Mouse (Mus musculus): ENCODE measurements around the gene Gm47985. TPM values are rescaled to one million over a fixed set of nuclear protein-coding genes. Genes with fewer than 3 reads are reported as not detected.
"Not testable (repeated sequence)": the region's sequence is repeated elsewhere in the genome, so short reads cannot be mapped to it uniquely, and the experiment has no call there.

Gm47985 gene
- polyA plus RNA-seq, 1 experiment from 2014 or later = 0.91 TPM

GRCm38 (mm10) chr1:151208944-151209343, 26.6 kb downstream of the Gm47985 start:
- ATAC-seq (ENCODE audit: low FRiP score); H3K27ac ChIP-seq (ENCODE audit: low read depth, low read length); H3K27me3 ChIP-seq (ENCODE audit: control insufficient read depth, insufficient read depth, low read length); H3K4me1 ChIP-seq (replicated peaks; ENCODE audit: control insufficient read depth, insufficient read depth, low read length); H3K9me3 ChIP-seq (ENCODE audit: control insufficient read depth, low read length); H3K4me3 ChIP-seq (ENCODE audit: low read depth, low read length); H3K36me3 ChIP-seq (ENCODE audit: control insufficient read depth, insufficient read depth, low read length); H3K9ac ChIP-seq (ENCODE audit: low read depth, low read length); H3K4me2 ChIP-seq (replicated peaks; ENCODE audit: low read depth, low read length); DNase-seq (ENCODE audit: low spot score): not testable (repeated sequence)

GRCm38 (mm10) chr1:151209824-151210355, 27.6 kb downstream of the Gm47985 start, which contains the start of gene Gm47996:
TSS of gene Gm47996 (plus strand) at chr1:151210131.
- not testable (repeated sequence) for DNase-seq (ENCODE audit: low spot score); H3K36me3 ChIP-seq (ENCODE audit: control insufficient read depth, insufficient read depth, low read length); H3K4me1 ChIP-seq (replicated peaks; ENCODE audit: control insufficient read depth, insufficient read depth, low read length); H3K27ac ChIP-seq (ENCODE audit: low read depth, low read length); H3K9ac ChIP-seq (ENCODE audit: low read depth, low read length); ATAC-seq (ENCODE audit: low FRiP score); H3K4me2 ChIP-seq (replicated peaks; ENCODE audit: low read depth, low read length); H3K9me3 ChIP-seq (ENCODE audit: control insufficient read depth, low read length); H3K4me3 ChIP-seq (ENCODE audit: low read depth, low read length); H3K27me3 ChIP-seq (ENCODE audit: control insufficient read depth, insufficient read depth, low read length)
- WGBS = 93% methylated on average over 4 of the region's 8 CpGs

- not testable (repeated sequence) for H3K9me3 ChIP-seq (ENCODE audit: control insufficient read depth, low read length); H3K4me2 ChIP-seq (replicated peaks; ENCODE audit: low read depth, low read length); H3K4me1 ChIP-seq (replicated peaks; ENCODE audit: control insufficient read depth, insufficient read depth, low read length); H3K27me3 ChIP-seq (ENCODE audit: control insufficient read depth, insufficient read depth, low read length); H3K9ac ChIP-seq (ENCODE audit: low read depth, low read length); H3K4me3 ChIP-seq (ENCODE audit: low read depth, low read length); ATAC-seq (ENCODE audit: low FRiP score); DNase-seq (ENCODE audit: low spot score); H3K27ac ChIP-seq (ENCODE audit: low read depth, low read length); H3K36me3 ChIP-seq (ENCODE audit: control insufficient read depth, insufficient read depth, low read length)
- 91% methylated on average over 5 of the region's 5 CpGs for WGBS
These were observed 29.3 kb downstream of the Gm47985 start for GRCm38 (mm10) chr1:151211666-151212065.

GRCm38 (mm10) chr1:151214862-151215261, 32.5 kb downstream of the Gm47985 start:
- Histone ChIP-seq H3K9me3 (ENCODE audit: control insufficient read depth, low read length) (no peaks in the 10 kb centered on the region), H3K4me3 (ENCODE audit: low read depth, low read length) (no peak overlapping the region), H3K4me1 (replicated peaks; ENCODE audit: control insufficient read depth, insufficient read depth, low read length) (no peaks in the 10 kb centered on the region), H3K9ac (ENCODE audit: low read depth, low read length) (no peak overlapping the region), H3K27ac (ENCODE audit: low read depth, low read length) (no peak overlapping the region), H3K4me2 (replicated peaks; ENCODE audit: low read depth, low read length) (no peak overlapping the region), H3K36me3 (ENCODE audit: control insufficient read depth, insufficient read depth, low read length) (no peaks in the 10 kb centered on the region), H3K27me3 (ENCODE audit: control insufficient read depth, insufficient read depth, low read length) (no peaks in the 10 kb centered on the region)
- ATAC-seq (ENCODE audit: low FRiP score) = no peak
- DNase-seq (ENCODE audit: low spot score) = no peak
- WGBS = 76% methylated on average over 2 of the region's 2 CpGs

- H3K27me3 ChIP-seq (ENCODE audit: control insufficient read depth, insufficient read depth, low read length) = no peaks in the 10 kb centered on the region
- no peak overlapping the region for H3K9ac ChIP-seq (ENCODE audit: low read depth, low read length)
- 63% methylated on average over 1 of the region's 1 CpGs for WGBS
- H3K27ac ChIP-seq (ENCODE audit: low read depth, low read length) = no peak overlapping the region
- no peak overlapping the region for H3K4me2 ChIP-seq (replicated peaks; ENCODE audit: low read depth, low read length)
- ATAC-seq (ENCODE audit: low FRiP score) = no peak
- DNase-seq (ENCODE audit: low spot score) = no peak
- no peaks in the 10 kb centered on the region for H3K9me3 ChIP-seq (ENCODE audit: control insufficient read depth, low read length)
- no peaks in the 10 kb centered on the region for H3K4me1 ChIP-seq (replicated peaks; ENCODE audit: control insufficient read depth, insufficient read depth, low read length)
- no peaks in the 10 kb centered on the region for H3K36me3 ChIP-seq (ENCODE audit: control insufficient read depth, insufficient read depth, low read length)
- H3K4me3 ChIP-seq (ENCODE audit: low read depth, low read length) = no peak overlapping the region
These were observed 33.6 kb downstream of the Gm47985 start for GRCm38 (mm10) chr1:151215985-151216384.

GRCm38 (mm10) chr1:151216417-151216816, 34.1 kb downstream of the Gm47985 start:
- 74% methylated on average over 3 of the region's 3 CpGs for WGBS

GRCm38 (mm10) chr1:151219045-151219444, 36.7 kb downstream of the Gm47985 start:
- Histone ChIP-seq H3K9ac (ENCODE audit: low read depth, low read length) (no peak overlapping the region), H3K4me1 (replicated peaks; ENCODE audit: control insufficient read depth, insufficient read depth, low read length) (no peaks in the 10 kb centered on the region), H3K36me3 (ENCODE audit: control insufficient read depth, insufficient read depth, low read length) (no peaks in the 10 kb centered on the region), H3K4me2 (replicated peaks; ENCODE audit: low read depth, low read length) (no peak overlapping the region), H3K4me3 (ENCODE audit: low read depth, low read length) (no peak overlapping the region), H3K27ac (ENCODE audit: low read depth, low read length) (no peak overlapping the region), H3K9me3 (ENCODE audit: control insufficient read depth, low read length) (no peaks in the 10 kb centered on the region), H3K27me3 (ENCODE audit: control insufficient read depth, insufficient read depth, low read length) (no peaks in the 10 kb centered on the region)
- no peak for ATAC-seq (ENCODE audit: low FRiP score)
- no peak for DNase-seq (ENCODE audit: low spot score)
- WGBS = 88% methylated on average over 5 of the region's 5 CpGs

More at GRCm38 (mm10) chr1:151216417-151216816, 34.1 kb downstream of the Gm47985 start:
- no peak overlapping the region for H3K27ac ChIP-seq (ENCODE audit: low read depth, low read length)
- H3K4me1 ChIP-seq (replicated peaks; ENCODE audit: control insufficient read depth, insufficient read depth, low read length) = no peaks in the 10 kb centered on the region
- no peak for ATAC-seq (ENCODE audit: low FRiP score)
- H3K4me3 ChIP-seq (ENCODE audit: low read depth, low read length) = no peak overlapping the region
- no peaks in the 10 kb centered on the region for H3K9me3 ChIP-seq (ENCODE audit: control insufficient read depth, low read length)
- H3K27me3 ChIP-seq (ENCODE audit: control insufficient read depth, insufficient read depth, low read length) = no peaks in the 10 kb centered on the region
- no peak overlapping the region for H3K9ac ChIP-seq (ENCODE audit: low read depth, low read length)
- no peak overlapping the region for H3K4me2 ChIP-seq (replicated peaks; ENCODE audit: low read depth, low read length)
- DNase-seq (ENCODE audit: low spot score) = no peak
- H3K36me3 ChIP-seq (ENCODE audit: control insufficient read depth, insufficient read depth, low read length) = no peaks in the 10 kb centered on the region

- Histone ChIP-seq H3K36me3 (ENCODE audit: control insufficient read depth, insufficient read depth, low read length) (no peaks in the 10 kb centered on the region), H3K27me3 (ENCODE audit: control insufficient read depth, insufficient read depth, low read length) (no peaks in the 10 kb centered on the region), H3K27ac (ENCODE audit: low read depth, low read length) (no peak overlapping the region), H3K4me2 (replicated peaks; ENCODE audit: low read depth, low read length) (no peak overlapping the region), H3K9me3 (ENCODE audit: control insufficient read depth, low read length) (no peaks in the 10 kb centered on the region), H3K9ac (ENCODE audit: low read depth, low read length) (no peak overlapping the region), H3K4me3 (ENCODE audit: low read depth, low read length) (no peak overlapping the region), H3K4me1 (replicated peaks; ENCODE audit: control insufficient read depth, insufficient read depth, low read length) (no peaks in the 10 kb centered on the region)
- ATAC-seq (ENCODE audit: low FRiP score) = no peak
- WGBS = 71% methylated on average over 7 of the region's 7 CpGs
- DNase-seq (ENCODE audit: low spot score) = no peak
These were observed 37.8 kb downstream of the Gm47985 start for GRCm38 (mm10) chr1:151220098-151220497.

- H3K4me2 ChIP-seq (replicated peaks; ENCODE audit: low read depth, low read length) = no peak overlapping the region
- DNase-seq (ENCODE audit: low spot score) (no peak), ATAC-seq (ENCODE audit: low FRiP score) (no peak)
- no peaks in the 10 kb centered on the region for H3K4me1 ChIP-seq (replicated peaks; ENCODE audit: control insufficient read depth, insufficient read depth, low read length)
- H3K4me3 ChIP-seq (ENCODE audit: low read depth, low read length) = no peak overlapping the region
- no peaks in the 10 kb centered on the region for H3K27me3 ChIP-seq (ENCODE audit: control insufficient read depth, insufficient read depth, low read length)
- no peaks in the 10 kb centered on the region for H3K36me3 ChIP-seq (ENCODE audit: control insufficient read depth, insufficient read depth, low read length)
- no peak overlapping the region for H3K27ac ChIP-seq (ENCODE audit: low read depth, low read length)
- H3K9ac ChIP-seq (ENCODE audit: low read depth, low read length) = no peak overlapping the region
- WGBS = 88% methylated on average over 10 of the region's 10 CpGs
- H3K9me3 ChIP-seq (ENCODE audit: control insufficient read depth, low read length) = no peaks in the 10 kb centered on the region
These were observed 40.4 kb downstream of the Gm47985 start for GRCm38 (mm10) chr1:151222561-151223267.
